Mouse (Mus musculus) hindbrain, embryonic 13.5 days (tissue): Measurements from ENCODE around the gene Fam184a. TPM values are rescaled to one million over a fixed set of nuclear protein-coding genes. Genes with fewer than 3 reads are reported as not detected.
A peak's percentile ranks its signal among the peaks of the same experiment; 100 is the strongest.

ENCODE experiments used
- ATAC-seq: fragments of 200-750 bp; cut with Nextera tagmentation; 2 replicates; pipeline ENCODE4 v1.8.0; 2017; ENCODE audit warnings: moderate TSS enrichment; ENCODE audit not compliant: low FRiP score
- H3K27ac ChIP-seq: fragments of 300-500 bp; sonication (generic); 2 replicates; pipeline ENCODE4 v1.5.1; 2015; ENCODE audit warnings: inconsistent platforms, mild to moderate bottlenecking, moderate library complexity
- H3K27me3 ChIP-seq: fragments of 300-500 bp; sonication (generic); 2 replicates; pipeline ENCODE4 v1.6.1; 2015; ENCODE audit warnings: mild to moderate bottlenecking, inconsistent platforms
- H3K36me3 ChIP-seq: fragments of 300-500 bp; sonication (generic); 2 replicates; pipeline ENCODE4 v1.6.1; 2015; ENCODE audit warnings: mild to moderate bottlenecking, inconsistent platforms
- H3K4me1 ChIP-seq: fragments of 300-500 bp; sonication (generic); replicated peaks from 2 replicates; pipeline ENCODE4 v1.6.1; 2015; ENCODE audit warnings: inconsistent platforms
- H3K4me2 ChIP-seq: fragments of 300-500 bp; sonication (generic); 2 replicates; pipeline ENCODE4 v1.6.1; 2015; ENCODE audit warnings: inconsistent platforms, mild to moderate bottlenecking, moderate library complexity
- H3K4me3 ChIP-seq: fragments of 300-500 bp; sonication (generic); 2 replicates; pipeline ENCODE4 v1.5.1; 2015; ENCODE audit warnings: mild to moderate bottlenecking, inconsistent platforms
- H3K9ac ChIP-seq: fragments of 300-500 bp; sonication (generic); 2 replicates; pipeline ENCODE4 v1.6.1; 2015; ENCODE audit warnings: mild to moderate bottlenecking, inconsistent platforms
- H3K9me3 ChIP-seq: fragments of 300-500 bp; sonication (generic); 2 replicates; pipeline ENCODE4 v1.6.1; 2016; ENCODE audit warnings: inconsistent platforms
- WGBS: fragments of 180-500 bp; shearing (Covaris S2); methylation state at CpG from one replicate; pipeline ENCODE4 v1.1.7; 2015; 5-methylcytosine and 5-hydroxymethylcytosine counted together
- polyA plus RNA-seq: library from polyadenylated mRNA; unstranded; fragments of >200 nt; fragmentation: Nextera tagmentation; extraction: Ambion mirVana; gene quantifications from 2 replicates; pipeline ENCODE4 v1.2.1, GENCODE M21; 2015

Fam184a gene
- polyA plus RNA-seq, 1 experiment from 2014 or later = 12.0 TPM

GRCm38 (mm10) chr10:53629918-53630250, 121.0 kb downstream of the Fam184a start:
- under 1% methylated on average over 35 of the region's 35 CpGs for WGBS
- ATAC-seq = peak; percentile 97
- Histone ChIP-seq H3K4me3 (peak overlapping the region; percentile 66), H3K4me1 (peaks cover 14% of the 10 kb centered on the region; the same call in 1 of the 2 replicates), H3K4me2 (peak overlapping the region; percentile 52), H3K36me3 (peaks cover 3% of the 10 kb centered on the region; the same call in 1 of the 2 replicates), H3K27ac (peak overlapping the region; percentile 90), H3K9me3 (no peaks in the 10 kb centered on the region), H3K9ac (peak overlapping the region; percentile 73), H3K27me3 (no peaks in the 10 kb centered on the region)

DNA sequence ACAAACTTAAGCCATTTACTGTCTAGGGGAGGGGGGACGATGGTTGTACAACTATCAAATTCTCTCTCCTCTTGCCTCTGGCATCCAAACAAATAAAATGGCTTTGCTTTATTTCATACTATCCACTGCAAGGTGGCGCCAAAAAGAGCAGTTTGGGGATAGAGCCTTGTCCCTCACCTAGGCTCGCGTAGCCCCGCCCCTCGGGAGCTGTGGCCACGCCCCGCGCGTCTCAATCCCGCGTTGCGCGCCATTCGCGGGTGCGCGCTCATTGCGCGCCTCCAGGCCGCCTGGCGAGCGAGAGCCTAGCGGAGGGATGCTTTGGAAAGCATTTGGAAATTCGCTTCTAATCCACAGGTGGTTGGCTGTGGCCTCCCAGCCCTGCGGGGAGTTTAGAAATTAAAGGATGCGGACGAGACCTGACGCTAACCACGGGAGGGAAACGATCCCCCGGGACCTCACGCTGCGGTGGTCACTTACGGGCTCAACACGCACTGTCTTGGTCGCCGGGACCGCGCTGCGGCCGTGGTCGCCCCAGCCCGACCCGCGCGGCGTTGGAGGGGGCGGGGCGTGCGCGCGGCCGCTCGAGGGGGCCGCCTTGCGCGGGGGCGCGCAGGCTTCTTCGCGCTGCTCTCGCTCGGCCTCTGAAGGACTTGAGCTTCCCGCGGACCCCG, 121.5 kb downstream of the Fam184a start:
- Histone ChIP-seq H3K9me3 (no peaks in the 10 kb centered on the region), H3K36me3 (peaks cover 3% of the 10 kb centered on the region; the same call in 1 of the 2 replicates), H3K27ac (peak overlapping the region; percentile 90), H3K9ac (peak overlapping the region; percentile 73), H3K4me1 (peaks cover 14% of the 10 kb centered on the region; the same call in 1 of the 2 replicates), H3K4me3 (peak overlapping the region; percentile 66), H3K27me3 (no peaks in the 10 kb centered on the region), H3K4me2 (peak overlapping the region; percentile 52)
- under 1% methylated on average over 66 of the region's 67 CpGs for WGBS
- peak; percentile 91 for ATAC-seq

DNA sequence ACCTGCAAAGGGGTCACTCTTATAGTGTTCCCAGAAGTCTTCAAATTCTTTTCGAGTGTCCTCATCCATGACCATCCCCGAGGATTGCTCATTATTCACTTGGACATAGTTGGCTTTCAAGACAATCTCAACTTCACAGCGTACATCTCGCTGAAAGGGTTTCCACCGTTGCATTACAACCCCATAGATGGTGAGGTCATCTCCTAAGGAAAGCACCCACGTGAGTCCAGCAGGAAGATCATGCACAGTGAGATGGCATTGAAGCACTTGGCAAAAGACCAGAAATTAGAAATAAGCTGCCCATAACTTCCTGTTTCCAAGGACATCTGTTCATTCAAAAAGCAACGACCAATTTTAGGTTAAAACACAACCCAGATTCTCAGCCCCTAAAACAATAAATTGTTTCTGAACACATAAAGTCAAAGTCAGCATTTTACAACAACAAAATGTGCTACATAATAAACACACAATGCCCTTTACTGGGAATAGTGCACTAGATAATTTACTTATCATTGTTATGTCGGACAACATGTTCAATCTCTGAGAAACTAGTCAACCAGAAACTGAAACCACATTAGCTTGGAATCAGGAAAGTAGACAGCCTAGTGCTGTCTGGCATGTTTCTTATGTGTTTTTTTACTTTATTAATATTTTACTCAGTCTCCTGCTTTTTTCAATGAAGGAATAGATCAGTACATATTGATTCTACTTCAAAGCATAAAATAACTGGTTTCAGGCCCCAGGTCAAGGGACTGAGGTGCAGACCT, 134.9 kb downstream of the Fam184a start:
- no peak overlapping the region for H3K4me3 ChIP-seq
- no peak overlapping the region for H3K27ac ChIP-seq
- 86% methylated on average over 8 of the region's 8 CpGs for WGBS
- ATAC-seq = 0 out of 2 replicates have a peak, but pooled peaks have one; percentile 22
- no peaks in the 10 kb centered on the region for H3K9me3 ChIP-seq
- H3K27me3 ChIP-seq = no peaks in the 10 kb centered on the region
- no peak overlapping the region for H3K9ac ChIP-seq
- H3K4me1 ChIP-seq = no peaks in the 10 kb centered on the region
- no peak overlapping the region for H3K4me2 ChIP-seq
- peaks cover 27% of the 10 kb centered on the region for H3K36me3 ChIP-seq

DNA sequence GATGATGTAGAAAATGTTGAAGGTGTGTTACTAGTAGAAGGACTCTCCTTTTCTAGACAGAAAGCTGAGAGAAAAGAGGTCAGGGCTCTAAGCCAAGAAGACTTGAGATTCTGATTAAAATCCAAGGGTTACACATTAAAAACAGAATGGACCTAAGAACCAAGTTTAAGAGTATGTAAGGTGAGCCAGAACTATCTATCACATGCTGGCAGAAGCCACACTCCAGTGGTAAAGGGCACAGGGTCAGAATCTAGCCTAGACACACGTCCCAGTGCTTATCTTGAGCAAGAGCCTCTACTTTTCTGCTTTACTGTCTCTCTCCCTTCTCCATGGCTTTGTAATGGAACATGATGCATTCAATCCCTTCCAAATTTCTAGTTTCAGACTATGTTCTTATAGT, 137.0 kb downstream of the Fam184a start:
- Histone ChIP-seq H3K9ac (no peak overlapping the region), H3K9me3 (no peaks in the 10 kb centered on the region), H3K36me3 (peaks cover 38% of the 10 kb centered on the region), H3K4me2 (no peak overlapping the region), H3K4me3 (no peak overlapping the region), H3K27me3 (no peaks in the 10 kb centered on the region), H3K27ac (no peak overlapping the region), H3K4me1 (no peaks in the 10 kb centered on the region)
- ATAC-seq = no peak
- WGBS = 83% methylated on average over 1 of the region's 1 CpGs

DNA sequence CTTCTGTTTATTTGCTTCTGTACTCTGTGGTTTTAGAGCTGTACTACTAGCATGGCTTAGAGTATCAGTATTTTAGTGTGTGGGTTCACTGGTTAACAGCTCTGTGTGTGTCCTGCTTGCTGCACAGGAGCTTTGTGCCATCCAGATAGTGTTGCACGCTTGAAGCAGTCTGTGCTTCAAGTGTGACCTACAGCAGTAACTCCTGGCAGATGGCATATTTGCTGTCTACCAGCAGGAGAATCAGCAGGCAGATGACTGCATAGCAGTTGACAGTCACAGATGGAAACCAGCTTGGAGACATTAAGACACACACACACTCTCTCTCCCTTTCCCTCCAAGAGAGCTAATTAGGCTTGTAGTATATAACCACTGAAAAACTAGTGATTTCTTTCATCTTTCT, 138.8 kb downstream of the Fam184a start:
- no peaks in the 10 kb centered on the region for H3K4me1 ChIP-seq
- 65% methylated on average over 1 of the region's 1 CpGs for WGBS
- no peak overlapping the region for H3K9ac ChIP-seq
- no peak overlapping the region for H3K4me3 ChIP-seq
- H3K36me3 ChIP-seq = peaks cover 51% of the 10 kb centered on the region
- H3K9me3 ChIP-seq = no peaks in the 10 kb centered on the region
- ATAC-seq = peak; percentile 86
- no peak overlapping the region for H3K4me2 ChIP-seq
- H3K27me3 ChIP-seq = no peaks in the 10 kb centered on the region
- no peak overlapping the region for H3K27ac ChIP-seq

- H3K9me3 ChIP-seq = no peaks in the 10 kb centered on the region
- no peak overlapping the region for H3K9ac ChIP-seq
- no peaks in the 10 kb centered on the region for H3K27me3 ChIP-seq
- H3K4me1 ChIP-seq = no peaks in the 10 kb centered on the region
- H3K4me2 ChIP-seq = no peak overlapping the region
- H3K4me3 ChIP-seq = no peak overlapping the region
- H3K27ac ChIP-seq = no peak overlapping the region
- ATAC-seq = no peak
- peaks cover 58% of the 10 kb centered on the region for H3K36me3 ChIP-seq
- WGBS = 90% methylated on average over 2 of the region's 2 CpGs
These were observed 142.6 kb downstream of the Fam184a start for GRCm38 (mm10) chr10:53608274-53608673.

DNA sequence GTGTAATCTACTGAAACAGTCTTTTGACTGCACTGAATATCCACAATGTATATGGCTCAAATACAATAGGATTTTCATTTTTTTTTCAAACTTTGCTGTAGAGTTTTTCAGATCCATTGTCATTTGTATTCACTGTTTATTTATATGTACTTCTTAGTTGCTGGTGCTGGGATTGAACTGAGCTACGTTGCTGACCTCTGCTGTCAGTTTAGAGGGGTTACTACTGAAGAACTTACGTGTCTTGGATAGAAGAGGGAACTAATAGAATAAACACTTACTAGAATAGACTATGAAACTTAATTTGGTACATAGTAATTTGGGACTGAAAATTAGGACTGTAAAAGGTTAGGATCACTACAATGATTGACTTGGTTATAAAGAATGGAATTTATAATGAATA, 145.6 kb downstream of the Fam184a start:
- H3K27me3 ChIP-seq = no peaks in the 10 kb centered on the region
- 71% methylated on average over 2 of the region's 2 CpGs for WGBS
- no peak overlapping the region for H3K27ac ChIP-seq
- ATAC-seq = no peak
- peaks cover 10% of the 10 kb centered on the region; the same call in 1 of the 2 replicates for H3K4me1 ChIP-seq
- H3K36me3 ChIP-seq = peaks cover 48% of the 10 kb centered on the region
- no peak overlapping the region for H3K9ac ChIP-seq
- no peaks in the 10 kb centered on the region for H3K9me3 ChIP-seq
- no peak overlapping the region for H3K4me3 ChIP-seq
- H3K4me2 ChIP-seq = no peak overlapping the region

GRCm38 (mm10) chr10:53598821-53599220, 152.1 kb downstream of the Fam184a start:
- peaks cover 38% of the 10 kb centered on the region for H3K4me1 ChIP-seq
- H3K9ac ChIP-seq = peak overlapping the region; percentile 46; the same call in 1 of the 2 replicates
- peak overlapping the region; percentile 8 for H3K4me3 ChIP-seq
- peaks cover 8% of the 10 kb centered on the region for H3K36me3 ChIP-seq
- H3K27ac ChIP-seq = no peak overlapping the region
- peak overlapping the region; percentile 43 for H3K4me2 ChIP-seq
- no peak for ATAC-seq
- no peaks in the 10 kb centered on the region for H3K27me3 ChIP-seq
- H3K9me3 ChIP-seq = no peaks in the 10 kb centered on the region
- WGBS = 53% methylated on average over 5 of the region's 5 CpGs

- H3K27me3 ChIP-seq = no peaks in the 10 kb centered on the region
- peak overlapping the region; percentile 96 for H3K27ac ChIP-seq
- ATAC-seq = peak; percentile 47
- no peaks in the 10 kb centered on the region for H3K9me3 ChIP-seq
- under 1% methylated on average over 97 of the region's 99 CpGs for WGBS
- peaks cover 38% of the 10 kb centered on the region for H3K4me1 ChIP-seq
- H3K4me2 ChIP-seq = peak overlapping the region; percentile 69
- peak overlapping the region; percentile 93 for H3K9ac ChIP-seq
- peak overlapping the region; percentile 94 for H3K4me3 ChIP-seq
- H3K36me3 ChIP-seq = no peaks in the 10 kb centered on the region
These were observed 153.6 kb downstream of the Fam184a start for GRCm38 (mm10) chr10:53597121-53597881.

DNA sequence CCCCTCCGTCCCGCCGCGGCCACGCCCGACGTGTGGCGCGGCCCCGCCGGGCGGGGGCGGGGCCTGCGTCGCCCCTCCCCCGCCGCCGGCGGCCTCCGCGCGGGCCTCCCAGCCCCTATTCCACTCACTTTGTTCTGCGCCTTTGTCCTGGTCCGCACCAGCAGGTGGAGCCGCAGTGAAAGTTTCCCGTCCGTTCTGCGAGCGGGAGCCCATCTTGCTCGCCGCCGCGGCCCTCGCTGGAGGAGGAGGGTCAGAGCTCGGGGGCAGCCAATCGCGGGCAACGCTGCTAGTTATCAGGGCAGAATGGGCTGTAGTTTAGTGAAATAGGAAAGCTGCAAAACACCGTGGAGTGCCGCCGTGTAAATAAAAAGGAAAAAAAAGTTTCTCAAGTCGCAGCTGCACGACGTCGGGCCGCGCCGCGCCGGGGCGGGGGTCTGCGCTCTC, 154.2 kb downstream of the Fam184a start, which contains the start of gene Asf1a:
Gene Asf1a, plus strand, starts transcription at position 81 of the 444 bp plus-strand sequence.
- Histone ChIP-seq H3K4me2 (peak within 1 kb of the TSS; percentile 69), H3K4me1 (peaks cover 38% of the 10 kb centered on the region), H3K27me3 (no peaks in the 10 kb centered on the region), H3K4me3 (peak within 1 kb of the TSS; percentile 94), H3K27ac (peak within 1 kb of the TSS; percentile 96), H3K9me3 (no peaks in the 10 kb centered on the region), H3K36me3 (no peaks in the 10 kb centered on the region), H3K9ac (peak within 1 kb of the TSS; percentile 93)
- ATAC-seq = peak; percentile 99
- WGBS = under 1% methylated on average over 52 of the region's 52 CpGs

GRCm38 (mm10) chr10:53595744-53596676, 154.9 kb downstream of the Fam184a start:
- Histone ChIP-seq H3K4me2 (peak overlapping the region; percentile 69), H3K4me3 (peak overlapping the region; percentile 94), H3K9ac (peak overlapping the region; percentile 81), H3K4me1 (peaks cover 34% of the 10 kb centered on the region), H3K36me3 (no peaks in the 10 kb centered on the region), H3K9me3 (no peaks in the 10 kb centered on the region), H3K27me3 (no peaks in the 10 kb centered on the region), H3K27ac (peak overlapping the region; percentile 96)
- 9% methylated on average over 27 of the region's 27 CpGs for WGBS
- peak; percentile 93 for ATAC-seq
